Mouse (Mus musculus) small intestine, adult 2 months (tissue): ENCODE results near the gene Pdia4.

Source experiments
- CTCF ChIP-seq: fragments of 200-500 bp; IDR thresholded peaks from 2 replicates; pipeline ENCODE4 v1.5.1; 2012; ENCODE audit warnings: low read depth, mild to moderate bottlenecking, control low read depth, inconsistent platforms, low read length, moderate library complexity, mixed read lengths; ENCODE audit not compliant: insufficient replicate concordance, insufficient read length; ENCODE audit errors: extremely low read depth
- POLR2A ChIP-seq: fragments of 200-500 bp; IDR thresholded peaks from 2 replicates; pipeline ENCODE4 v1.6.1; 2012; ENCODE audit warnings: low read depth, mild to moderate bottlenecking, control low read depth, inconsistent platforms, low read length, moderate library complexity

- TF ChIP-seq POLR2A (no peak), CTCF (no peak)
Measured at GRCm38 (mm10) chr6:47810181-47810580, 3.0 kb downstream of the Pdia4 start.
